Mouse (Mus musculus) neural tube, embryonic 13.5 days (tissue): Measurements from ENCODE around the gene Rab3b. TPM values are rescaled to one million over a fixed set of nuclear protein-coding genes. Genes with fewer than 3 reads are reported as not detected.
"Not testable (repeated sequence)": the region's sequence is repeated elsewhere in the genome, so short reads cannot be mapped to it uniquely, and the experiment has no call there.

Source experiments
- ATAC-seq: fragments of 200-750 bp; cut with Nextera tagmentation; 2 replicates; pipeline ENCODE4 v1.8.0; 2017; ENCODE audit warnings: low read depth, mild to moderate bottlenecking, moderate TSS enrichment, moderate library complexity
- H3K27ac ChIP-seq: fragments of 300-500 bp; sonication (generic); replicated peaks from 2 replicates; pipeline ENCODE4 v1.5.1; 2015; ENCODE audit warnings: moderate library complexity, mild to moderate bottlenecking, inconsistent platforms
- H3K27me3 ChIP-seq: fragments of 300-500 bp; sonication (generic); 2 replicates; pipeline ENCODE4 v1.6.1; 2015; ENCODE audit warnings: mild to moderate bottlenecking, inconsistent platforms
- H3K36me3 ChIP-seq: fragments of 300-500 bp; sonication (generic); 2 replicates; pipeline ENCODE4 v1.6.1; 2015; ENCODE audit warnings: mild to moderate bottlenecking, inconsistent platforms
- H3K4me1 ChIP-seq: fragments of 300-500 bp; sonication (generic); replicated peaks from 2 replicates; pipeline ENCODE4 v1.6.1; 2015; ENCODE audit warnings: inconsistent platforms
- H3K4me2 ChIP-seq: fragments of 300-500 bp; sonication (generic); 2 replicates; pipeline ENCODE4 v1.6.1; 2015; ENCODE audit warnings: inconsistent platforms, mild to moderate bottlenecking, moderate library complexity
- H3K4me3 ChIP-seq: fragments of 300-500 bp; sonication (generic); 2 replicates; pipeline ENCODE4 v1.5.1; 2015; ENCODE audit warnings: mild to moderate bottlenecking, inconsistent platforms
- H3K9ac ChIP-seq: fragments of 300-500 bp; sonication (generic); 2 replicates; pipeline ENCODE4 v1.6.1; 2015; ENCODE audit warnings: moderate library complexity, mild to moderate bottlenecking, inconsistent platforms
- H3K9me3 ChIP-seq: fragments of 300-500 bp; sonication (generic); 2 replicates; pipeline ENCODE4 v1.6.1; 2016; ENCODE audit warnings: inconsistent platforms
- WGBS: fragments of 180-500 bp; shearing (Covaris S2); methylation state at CpG from one replicate; pipeline ENCODE4 v1.1.7; 2015; 5-methylcytosine and 5-hydroxymethylcytosine counted together
- polyA plus RNA-seq: library from polyadenylated mRNA; unstranded; fragments of >200 nt; fragmentation: Nextera tagmentation; extraction: Ambion mirVana; gene quantifications from 2 replicates; pipeline ENCODE4 v1.2.1, GENCODE M21; 2015

The Rab3b gene
- polyA plus RNA-seq, 1 experiment from 2014 or later = 86.9 TPM

DNA sequence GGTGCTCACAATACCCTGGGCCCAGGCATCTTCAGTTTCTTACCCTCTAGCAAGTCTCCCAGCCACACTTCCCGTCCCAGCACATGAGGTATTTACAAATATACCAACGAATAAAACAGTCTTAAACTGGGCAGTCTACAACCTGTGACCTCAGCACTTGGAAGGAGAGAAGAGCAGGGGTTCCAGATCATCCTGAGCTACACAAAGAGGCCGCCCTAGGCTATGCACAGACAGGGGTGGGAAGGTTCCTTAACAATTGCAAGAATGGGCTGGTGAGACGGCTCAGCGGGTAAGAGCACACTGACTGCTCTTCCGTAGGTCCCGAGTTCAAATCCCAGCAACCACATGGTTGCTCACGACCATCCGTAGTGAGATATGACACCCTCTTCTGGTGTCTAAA lies 24.5 kb downstream of the Rab3b start:
- Histone ChIP-seq H3K27me3 (no peaks in the 10 kb centered on the region), H3K4me1 (peaks cover 7% of the 10 kb centered on the region), H3K36me3 (no peaks in the 10 kb centered on the region), H3K4me2 (no peak overlapping the region), H3K27ac (no peak overlapping the region), H3K4me3 (no peak overlapping the region), H3K9ac (no peak overlapping the region), H3K9me3 (no peaks in the 10 kb centered on the region)
- ATAC-seq = no peak
- 93% methylated on average over 9 of the region's 9 CpGs for WGBS

GRCm38 (mm10) chr4:108904076-108904475 lies 25.2 kb downstream of the Rab3b start:
- WGBS = 61% methylated on average over 6 of the region's 6 CpGs
- peaks cover 6% of the 10 kb centered on the region for H3K4me1 ChIP-seq
- H3K36me3 ChIP-seq = no peaks in the 10 kb centered on the region
- H3K4me2 ChIP-seq = no peak overlapping the region
- no peaks in the 10 kb centered on the region for H3K9me3 ChIP-seq
- no peaks in the 10 kb centered on the region for H3K27me3 ChIP-seq
- ATAC-seq = no peak
- no peak overlapping the region for H3K9ac ChIP-seq
- H3K4me3 ChIP-seq = no peak overlapping the region
- no peak overlapping the region for H3K27ac ChIP-seq

GRCm38 (mm10) chr4:108904790-108905189 lies 25.9 kb downstream of the Rab3b start:
- no peak for ATAC-seq
- H3K4me2 ChIP-seq = no peak overlapping the region
- no peak overlapping the region for H3K27ac ChIP-seq
- H3K36me3 ChIP-seq = no peaks in the 10 kb centered on the region
- H3K27me3 ChIP-seq = no peaks in the 10 kb centered on the region
- no peak overlapping the region for H3K4me3 ChIP-seq
- no peaks in the 10 kb centered on the region; the same call in 1 of the 2 replicates for H3K4me1 ChIP-seq
- whole genome bisulfite sequencing = 91% methylated on average over 10 of the region's 10 CpGs
- no peak overlapping the region for H3K9ac ChIP-seq
- H3K9me3 ChIP-seq = no peaks in the 10 kb centered on the region

GRCm38 (mm10) chr4:108905859-108906258 lies 27.0 kb downstream of the Rab3b start:
- Histone ChIP-seq H3K4me1 (no peaks in the 10 kb centered on the region; the same call in 1 of the 2 replicates), H3K9me3 (no peaks in the 10 kb centered on the region), H3K4me2 (no peak overlapping the region), H3K36me3 (no peaks in the 10 kb centered on the region), H3K9ac (no peak overlapping the region), H3K4me3 (no peak overlapping the region), H3K27ac (no peak overlapping the region), H3K27me3 (no peaks in the 10 kb centered on the region)
- WGBS = 51% methylated on average over 6 of the region's 6 CpGs
- no peak for ATAC-seq

GRCm38 (mm10) chr4:108907475-108907874 lies 28.6 kb downstream of the Rab3b start:
- Histone ChIP-seq H3K27me3 (no peaks in the 10 kb centered on the region), H3K4me3 (no peak overlapping the region), H3K27ac (no peak overlapping the region), H3K36me3 (no peaks in the 10 kb centered on the region), H3K9ac (no peak overlapping the region), H3K9me3 (no peaks in the 10 kb centered on the region), H3K4me2 (no peak overlapping the region), H3K4me1 (no peaks in the 10 kb centered on the region; the same call in 1 of the 2 replicates)
- no peak for ATAC-seq

GRCm38 (mm10) chr4:108909872-108910425 lies 31.1 kb downstream of the Rab3b start:
- ATAC-seq = no peak
- 74% methylated on average over 8 of the region's 8 CpGs for WGBS
- Histone ChIP-seq H3K36me3 (no peaks in the 10 kb centered on the region), H3K4me1 (peaks cover 4% of the 10 kb centered on the region; the same call in 1 of the 2 replicates), H3K4me3 (no peak overlapping the region), H3K9me3 (no peaks in the 10 kb centered on the region), H3K27me3 (no peaks in the 10 kb centered on the region), H3K4me2 (no peak overlapping the region), H3K9ac (no peak overlapping the region), H3K27ac (no peak overlapping the region)

- Histone ChIP-seq H3K4me3 (no peak overlapping the region), H3K4me1 (peaks cover 8% of the 10 kb centered on the region; the same call in 1 of the 2 replicates), H3K9me3 (no peaks in the 10 kb centered on the region), H3K27ac (no peak overlapping the region), H3K36me3 (no peaks in the 10 kb centered on the region), H3K4me2 (no peak overlapping the region), H3K27me3 (no peaks in the 10 kb centered on the region), H3K9ac (no peak overlapping the region)
- WGBS = 72% methylated on average over 2 of the region's 2 CpGs
- no peak for ATAC-seq
These were observed 33.0 kb downstream of the Rab3b start for GRCm38 (mm10) chr4:108911866-108912265.

DNA sequence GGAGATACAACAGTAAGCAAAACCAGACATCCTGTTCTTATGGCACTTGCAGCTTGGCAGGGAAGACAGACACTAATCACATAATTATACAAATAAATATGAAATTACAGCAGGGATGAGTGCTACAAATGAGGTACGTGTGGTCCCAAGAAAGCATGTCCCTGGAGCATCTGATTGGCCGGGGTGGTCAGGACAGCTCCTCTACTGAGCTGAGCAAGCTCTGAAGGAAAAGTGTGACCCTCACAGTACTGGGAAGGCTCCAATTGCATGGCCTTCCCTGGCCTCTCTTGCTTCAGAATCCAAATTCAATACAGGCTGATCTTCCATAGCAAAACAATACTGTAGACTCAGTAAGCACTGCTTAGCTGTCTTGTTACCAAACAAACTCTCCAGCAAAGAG lies 34.3 kb downstream of the Rab3b start:
- Histone ChIP-seq H3K4me2 (no peak overlapping the region), H3K27me3 (no peaks in the 10 kb centered on the region), H3K4me3 (no peak overlapping the region), H3K9ac (no peak overlapping the region), H3K36me3 (no peaks in the 10 kb centered on the region), H3K9me3 (no peaks in the 10 kb centered on the region), H3K27ac (no peak overlapping the region), H3K4me1 (peaks cover 8% of the 10 kb centered on the region; the same call in 1 of the 2 replicates)
- ATAC-seq = no peak
- 90% methylated on average over 2 of the region's 2 CpGs for WGBS

GRCm38 (mm10) chr4:108914391-108914790 lies 35.5 kb downstream of the Rab3b start:
- H3K9ac ChIP-seq = no peak overlapping the region
- H3K4me1 ChIP-seq = peaks cover 8% of the 10 kb centered on the region; the same call in 1 of the 2 replicates
- ATAC-seq = no peak
- H3K4me2 ChIP-seq = no peak overlapping the region
- H3K27me3 ChIP-seq = no peaks in the 10 kb centered on the region
- H3K4me3 ChIP-seq = no peak overlapping the region
- H3K36me3 ChIP-seq = no peaks in the 10 kb centered on the region
- H3K27ac ChIP-seq = no peak overlapping the region
- whole genome bisulfite sequencing = 71% methylated on average over 6 of the region's 6 CpGs
- no peaks in the 10 kb centered on the region for H3K9me3 ChIP-seq

DNA sequence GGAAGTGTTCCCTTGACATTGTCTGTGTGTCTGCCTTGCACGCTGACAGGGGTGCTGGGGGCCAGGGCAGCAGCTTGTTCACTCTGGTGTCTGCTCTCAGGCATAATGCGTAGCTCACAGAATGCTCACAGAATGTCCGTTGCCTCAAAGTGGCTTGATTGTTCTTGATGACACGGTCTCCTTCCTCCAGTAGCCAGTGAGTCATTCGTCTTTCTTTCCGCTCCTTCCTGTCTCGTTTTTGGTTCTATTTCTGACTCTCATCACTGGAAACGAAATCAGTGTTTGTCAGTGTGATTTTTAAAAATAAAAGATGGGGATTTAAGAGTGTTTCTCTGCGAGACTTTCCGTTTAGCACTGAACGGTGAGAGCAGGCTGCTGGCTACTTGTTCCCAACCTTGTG lies 36.2 kb downstream of the Rab3b start:
- Histone ChIP-seq H3K27ac (no peak overlapping the region), H3K4me2 (no peak overlapping the region), H3K4me1 (peaks cover 8% of the 10 kb centered on the region; the same call in 1 of the 2 replicates), H3K9me3 (no peaks in the 10 kb centered on the region), H3K36me3 (no peaks in the 10 kb centered on the region), H3K9ac (no peak overlapping the region), H3K27me3 (no peaks in the 10 kb centered on the region), H3K4me3 (no peak overlapping the region)
- WGBS = 45% methylated on average over 11 of the region's 11 CpGs
- no peak for ATAC-seq

DNA sequence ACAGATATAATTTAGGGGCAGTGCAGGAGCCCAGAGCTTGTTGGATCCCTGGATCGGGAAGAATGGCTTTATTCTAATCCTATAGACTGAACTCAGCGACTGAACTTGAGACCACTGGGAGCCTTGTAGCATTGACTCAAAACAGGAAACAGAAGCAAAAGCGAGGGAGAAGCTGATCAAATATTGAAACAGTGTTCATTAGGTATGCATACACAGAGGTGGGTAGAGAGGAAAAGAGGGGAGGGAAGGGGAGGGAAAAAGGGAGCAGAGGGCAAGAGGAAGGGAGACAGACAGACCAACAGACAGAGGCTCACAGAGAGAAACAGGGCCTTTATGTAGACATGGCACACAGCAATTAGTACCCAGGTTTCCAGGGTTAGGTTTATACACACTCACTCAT lies 38.8 kb downstream of the Rab3b start:
- no peak for ATAC-seq
- Histone ChIP-seq H3K4me3 (no peak overlapping the region), H3K27ac (no peak overlapping the region), H3K4me2 (no peak overlapping the region), H3K27me3 (no peaks in the 10 kb centered on the region), H3K9me3 (no peaks in the 10 kb centered on the region), H3K9ac (no peak overlapping the region), H3K4me1 (peaks cover 8% of the 10 kb centered on the region; the same call in 1 of the 2 replicates), H3K36me3 (no peaks in the 10 kb centered on the region)
- 73% methylated on average over 3 of the region's 3 CpGs for WGBS

- not testable (repeated sequence) for H3K4me3 ChIP-seq, H3K36me3 ChIP-seq, ATAC-seq, H3K9ac ChIP-seq, H3K4me2 ChIP-seq, H3K9me3 ChIP-seq, H3K4me1 ChIP-seq, H3K27me3 ChIP-seq, H3K27ac ChIP-seq
- WGBS = 84% methylated on average over 9 of the region's 9 CpGs
These were observed 49.1 kb downstream of the Rab3b start for GRCm38 (mm10) chr4:108927945-108928344.

DNA sequence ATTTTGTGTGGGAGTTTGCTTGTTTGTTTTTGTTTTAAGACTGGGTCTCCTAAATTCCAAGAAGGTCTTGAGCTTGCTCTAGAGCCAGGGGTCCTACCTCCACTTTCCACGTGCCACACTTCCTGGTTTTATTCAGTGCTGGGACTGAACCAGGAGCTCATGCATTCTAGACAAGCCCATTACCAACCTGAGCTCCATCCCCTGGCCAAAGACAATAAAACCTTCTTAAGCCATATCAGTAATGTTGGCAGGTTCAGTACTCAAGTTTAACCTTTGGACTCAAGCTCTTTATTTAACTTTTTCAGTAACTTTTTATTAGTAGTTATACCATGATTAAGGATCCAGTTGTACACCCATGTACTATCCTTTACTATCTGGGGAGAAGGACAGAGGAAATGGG lies 54.3 kb downstream of the Rab3b start:
- Histone ChIP-seq H3K4me2 (no peak overlapping the region), H3K27me3 (no peaks in the 10 kb centered on the region), H3K4me3 (no peak overlapping the region), H3K4me1 (no peaks in the 10 kb centered on the region), H3K9me3 (no peaks in the 10 kb centered on the region), H3K9ac (no peak overlapping the region), H3K36me3 (no peaks in the 10 kb centered on the region), H3K27ac (no peak overlapping the region)
- no peak for ATAC-seq
- 67% methylated on average over 1 of the region's 1 CpGs for WGBS
